Mouse (Mus musculus): Measurements from ENCODE around the gene Ccdc14.
"Not testable (repeated sequence)": the region's sequence is repeated elsewhere in the genome, so short reads cannot be mapped to it uniquely, and the experiment has no call there.

Ccdc14 gene

GRCm38 (mm10) chr16:34690334-34691144 lies at the start of gene Ccdc14:
Ccdc14 (plus strand) TSS chr16:34690616.
- peak; percentile 77 for DNase-seq

GRCm38 (mm10) chr16:34643511-34644259 lies 46.7 kb upstream of the Ccdc14 start:
- DNase-seq = no peak

GRCm38 (mm10) chr16:34649621-34650020 lies 40.8 kb upstream of the Ccdc14 start, which contains the start of gene Ropn1:
Ropn1 (plus strand) TSS chr16:34649921.
- no peak for DNase-seq

- no peak for DNase-seq
These were observed 37.4 kb upstream of the Ccdc14 start for GRCm38 (mm10) chr16:34653023-34653422.

- not testable (repeated sequence) for DNase-seq
These were observed 32.9 kb upstream of the Ccdc14 start for GRCm38 (mm10) chr16:34657566-34657965.

- DNase-seq = no peak
These were observed 32.4 kb upstream of the Ccdc14 start for GRCm38 (mm10) chr16:34657983-34658382.

GRCm38 (mm10) chr16:34658388-34658787 lies 32.0 kb upstream of the Ccdc14 start:
- DNase-seq = no peak

GRCm38 (mm10) chr16:34664553-34664952 lies 25.9 kb upstream of the Ccdc14 start:
- DNase-seq = no peak

- peak; percentile 54 for DNase-seq
These were observed 23.2 kb upstream of the Ccdc14 start for GRCm38 (mm10) chr16:34667031-34667726.

- DNase-seq = no peak
These were observed 22.1 kb upstream of the Ccdc14 start for GRCm38 (mm10) chr16:34668341-34668740.

- no peak for DNase-seq
These were observed 18.4 kb upstream of the Ccdc14 start for GRCm38 (mm10) chr16:34671966-34672365.

- DNase-seq = no peak
These were observed 17.6 kb upstream of the Ccdc14 start for GRCm38 (mm10) chr16:34672822-34673221.

GRCm38 (mm10) chr16:34674365-34674764 lies 16.1 kb upstream of the Ccdc14 start:
- DNase-seq = no peak

GRCm38 (mm10) chr16:34681823-34682222 lies 8.6 kb upstream of the Ccdc14 start:
- DNase-seq = no peak

- no peak for DNase-seq
These were observed 537 bp upstream of the Ccdc14 start for GRCm38 (mm10) chr16:34689879-34690278.

- peak; percentile 12 for DNase-seq
These were observed 740 bp downstream of the Ccdc14 start for GRCm38 (mm10) chr16:34691156-34691555.

GRCm38 (mm10) chr16:34694477-34694876 lies 4.1 kb downstream of the Ccdc14 start:
- no peak for DNase-seq

GRCm38 (mm10) chr16:34698721-34699120 lies 8.3 kb downstream of the Ccdc14 start:
- not testable (repeated sequence) for DNase-seq

- peak; percentile 61 for DNase-seq
These were observed 9.9 kb downstream of the Ccdc14 start for GRCm38 (mm10) chr16:34700165-34700827.

- DNase-seq = no peak
These were observed 10.4 kb downstream of the Ccdc14 start for GRCm38 (mm10) chr16:34700828-34701216.

GRCm38 (mm10) chr16:34706019-34706418 lies 15.6 kb downstream of the Ccdc14 start:
- no peak for DNase-seq

GRCm38 (mm10) chr16:34706487-34706946 lies 16.1 kb downstream of the Ccdc14 start:
- no peak for DNase-seq

GRCm38 (mm10) chr16:34711481-34711880 lies 21.1 kb downstream of the Ccdc14 start:
- DNase-seq = no peak

All from cerebellum, adult 8-10 months (tissue).